Mouse (Mus musculus): Measurements from ENCODE around the gene Olfr839-ps1.

The Olfr839-ps1 gene

DNA sequence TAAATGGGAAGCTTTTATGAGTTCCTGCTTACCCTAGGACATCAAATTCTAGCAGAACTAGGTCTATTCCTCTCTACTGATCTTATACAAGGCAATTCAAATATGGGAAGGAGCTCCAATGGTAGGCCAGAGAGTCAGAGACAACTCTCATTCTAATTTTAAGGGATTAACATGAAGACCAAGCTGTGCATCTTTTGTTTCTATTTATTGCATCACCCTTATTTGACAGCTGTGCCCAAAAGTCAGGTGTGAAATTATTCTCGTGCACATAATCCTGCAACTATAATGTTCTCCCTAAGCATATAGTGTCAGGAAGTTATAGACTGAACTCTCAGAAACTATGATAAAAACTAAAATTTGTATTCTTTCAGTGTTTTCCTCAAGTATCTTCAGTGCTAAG, at the start of gene Olfr839-ps1:
Gene Olfr839-ps1 (minus strand): TSS at position 101 of the 400 bp plus-strand sequence.
- DNase-seq (ENCODE audit: low spot score in 2 of 2): no peak

DNA sequence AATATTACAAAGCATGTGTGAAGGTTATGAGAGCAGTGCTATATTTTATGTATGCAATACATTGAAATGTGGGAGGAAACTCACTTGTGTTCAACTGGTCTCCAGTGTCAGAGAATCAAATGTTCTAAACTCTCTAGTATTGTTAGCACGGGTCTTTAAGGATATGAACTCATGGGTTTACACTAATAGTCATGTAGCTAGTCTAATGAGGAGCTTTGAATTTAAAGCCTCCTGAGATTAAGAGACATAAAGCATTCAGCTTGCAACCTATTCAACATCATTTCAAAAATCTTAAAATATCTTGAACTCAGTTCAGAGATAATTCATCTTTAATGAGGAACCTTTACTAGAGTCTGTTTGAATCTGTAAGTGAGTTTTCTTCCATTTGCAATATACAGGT, 41.1 kb downstream of the Olfr839-ps1 start, which contains the start of gene Olfr837:
Gene Olfr837 (plus strand): TSS at position 301 of the 400 bp plus-strand sequence.
- no peak for DNase-seq (ENCODE audit: low spot score in 2 of 2)

DNA sequence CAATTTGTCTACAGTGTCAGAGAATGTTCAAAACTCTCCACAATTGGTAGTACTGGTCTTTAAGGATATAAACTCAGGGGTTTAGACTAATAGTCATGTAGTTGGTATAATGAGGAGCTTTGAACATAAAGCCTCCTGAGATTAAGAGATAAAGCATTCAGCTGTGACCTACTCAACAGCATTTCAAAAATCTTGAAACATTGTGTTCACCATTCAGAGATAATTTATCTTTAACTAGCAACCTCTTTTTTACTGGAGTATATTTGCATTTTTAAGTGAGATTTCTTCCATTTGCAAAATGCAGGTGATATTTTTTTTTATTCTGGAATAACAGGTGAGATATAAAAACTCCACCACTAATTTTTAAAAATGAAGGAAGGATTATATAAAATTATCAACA, 57.0 kb downstream of the Olfr839-ps1 start, which contains the start of gene Olfr836:
Gene Olfr836 (plus strand): TSS at position 301 of the 400 bp plus-strand sequence.
- no peak for DNase-seq (ENCODE audit: low spot score in 2 of 2)

Measured in cerebellum, postnatal 4 days (tissue).